Mouse (Mus musculus): Measurements from ENCODE around the gene Nr3c2.

The Nr3c2 gene

DNA sequence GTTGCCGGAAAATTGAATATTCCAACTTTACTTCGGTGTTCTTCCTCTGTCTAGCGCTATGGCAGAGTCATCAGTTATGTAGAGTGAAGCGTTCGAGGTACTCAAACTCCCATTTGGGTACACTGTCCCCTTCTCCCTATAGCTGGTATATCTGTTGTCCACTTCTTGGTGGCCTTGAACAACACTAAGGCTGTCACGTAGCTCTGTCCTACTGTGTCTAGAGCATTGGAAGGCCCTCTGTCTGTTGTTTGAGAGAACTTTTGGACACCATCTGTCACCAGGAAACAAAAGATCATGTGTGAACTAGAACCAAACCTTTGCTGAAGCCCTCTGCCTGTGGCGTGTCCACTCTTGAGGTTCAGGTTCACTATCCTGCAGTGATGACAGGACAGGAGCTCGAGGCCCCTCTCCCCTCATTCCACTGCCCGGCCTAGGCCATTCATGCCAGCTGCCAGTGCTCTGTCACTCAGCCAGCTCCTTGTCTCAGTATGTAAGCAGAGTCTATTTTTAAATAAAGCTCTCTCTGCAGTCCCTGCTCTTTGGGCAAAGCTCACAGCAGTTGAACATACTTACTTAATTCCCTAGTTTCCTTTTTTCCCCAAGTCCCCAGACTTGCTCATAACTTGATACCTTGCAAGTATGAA, 72.6 kb downstream of the Nr3c2 start:
- no peak for DNase-seq (ENCODE audit: low spot score)

GRCm38 (mm10) chr8:76972947-76973552, 73.8 kb downstream of the Nr3c2 start:
- DNase-seq (ENCODE audit: low spot score) = peak; percentile 13

DNA sequence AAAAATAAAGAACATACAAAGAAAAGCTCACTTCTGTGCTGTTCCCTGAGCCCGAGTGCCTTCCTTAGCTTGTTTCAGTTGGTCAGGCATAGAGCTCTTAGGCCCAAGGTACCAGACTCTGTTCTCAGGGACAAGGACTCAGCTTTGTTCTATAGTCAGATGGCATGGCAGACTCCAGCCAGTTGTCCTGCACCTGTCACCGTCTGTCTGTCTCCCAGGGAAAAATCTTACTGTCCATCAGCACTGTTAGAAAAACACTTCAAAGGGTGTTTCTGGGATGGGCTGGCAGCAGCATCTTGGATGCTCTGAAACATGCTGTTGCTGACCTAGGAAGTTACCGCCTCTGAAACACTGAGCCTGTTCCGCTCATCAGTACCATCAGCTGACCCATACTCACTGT, 78.7 kb downstream of the Nr3c2 start:
- no peak for DNase-seq (ENCODE audit: low spot score)

- no peak for DNase-seq (ENCODE audit: low spot score)
These were observed 84.8 kb downstream of the Nr3c2 start for GRCm38 (mm10) chr8:76984082-76984481.

GRCm38 (mm10) chr8:76984851-76985250, 85.6 kb downstream of the Nr3c2 start:
- DNase-seq (ENCODE audit: low spot score) = no peak

GRCm38 (mm10) chr8:76987876-76988275, 88.6 kb downstream of the Nr3c2 start:
- DNase-seq (ENCODE audit: low spot score) = no peak

GRCm38 (mm10) chr8:76998276-76998675, 99.0 kb downstream of the Nr3c2 start:
- no peak for DNase-seq (ENCODE audit: low spot score)

- DNase-seq (ENCODE audit: low spot score) = no peak
These were observed 110.2 kb downstream of the Nr3c2 start for GRCm38 (mm10) chr8:77009425-77009824.

GRCm38 (mm10) chr8:77011985-77012384, 112.7 kb downstream of the Nr3c2 start:
- DNase-seq (ENCODE audit: low spot score) = no peak

DNA sequence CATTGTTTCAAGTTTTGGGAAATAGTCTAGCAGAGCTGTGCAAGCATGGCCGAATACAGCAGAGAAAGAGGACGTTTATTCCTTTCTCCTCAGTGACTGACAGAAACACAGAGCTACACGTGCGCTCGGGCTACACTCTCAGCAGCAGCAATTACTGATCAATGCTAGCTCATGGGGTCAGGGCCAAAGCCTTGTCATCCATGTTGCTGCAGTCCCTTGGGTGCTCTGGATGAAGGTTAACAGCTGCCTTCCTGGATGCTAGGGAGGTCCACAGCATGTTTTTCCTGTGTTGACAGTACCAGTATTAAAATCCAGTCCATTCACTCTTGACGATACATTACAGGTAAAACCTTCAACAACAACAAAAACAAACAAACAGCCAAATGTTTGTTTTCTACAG, 113.4 kb downstream of the Nr3c2 start:
- no peak for DNase-seq (ENCODE audit: low spot score)

DNA sequence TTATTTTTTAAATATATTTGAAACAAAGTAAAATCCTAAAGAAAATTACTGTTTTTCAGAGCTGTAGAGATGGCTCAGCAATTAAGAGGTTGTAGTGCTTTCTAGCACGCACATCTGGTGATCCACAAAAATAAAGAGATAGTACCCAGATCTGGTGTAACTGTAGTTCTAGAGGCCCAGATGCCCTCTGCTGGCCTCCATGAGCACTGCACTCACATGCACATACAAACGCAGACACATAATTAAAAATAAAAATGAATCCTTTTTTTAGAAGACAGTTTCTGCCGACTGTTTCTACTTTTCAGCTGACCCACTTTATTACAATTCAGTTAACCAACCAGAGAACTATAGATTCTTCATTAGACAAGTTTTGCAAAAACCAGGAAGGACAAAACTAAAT, 117.5 kb downstream of the Nr3c2 start:
- DNase-seq (ENCODE audit: low spot score) = no peak

GRCm38 (mm10) chr8:77023837-77024710, 124.8 kb downstream of the Nr3c2 start:
- DNase-seq (ENCODE audit: low spot score) = no peak

DNA sequence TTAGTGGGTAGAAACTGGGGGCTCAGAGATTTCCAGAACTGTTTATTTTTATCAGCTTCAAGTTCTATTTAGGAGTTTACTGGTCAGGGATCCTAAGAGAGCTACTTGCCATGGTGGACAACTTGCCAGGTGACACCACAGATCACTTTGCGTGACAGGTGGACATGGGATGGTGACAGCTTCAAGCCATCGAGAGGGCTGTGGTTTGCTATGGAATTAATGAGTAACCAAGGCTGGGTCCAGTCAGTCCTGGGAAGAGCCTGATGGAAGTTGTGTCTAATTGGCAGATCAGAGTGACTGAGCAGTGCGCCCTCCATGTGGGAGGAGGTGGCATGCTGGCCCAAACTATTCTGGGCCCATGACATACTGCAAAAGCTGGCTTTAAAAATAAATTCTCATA, 132.0 kb downstream of the Nr3c2 start:
- DNase-seq (ENCODE audit: low spot score) = no peak

DNA sequence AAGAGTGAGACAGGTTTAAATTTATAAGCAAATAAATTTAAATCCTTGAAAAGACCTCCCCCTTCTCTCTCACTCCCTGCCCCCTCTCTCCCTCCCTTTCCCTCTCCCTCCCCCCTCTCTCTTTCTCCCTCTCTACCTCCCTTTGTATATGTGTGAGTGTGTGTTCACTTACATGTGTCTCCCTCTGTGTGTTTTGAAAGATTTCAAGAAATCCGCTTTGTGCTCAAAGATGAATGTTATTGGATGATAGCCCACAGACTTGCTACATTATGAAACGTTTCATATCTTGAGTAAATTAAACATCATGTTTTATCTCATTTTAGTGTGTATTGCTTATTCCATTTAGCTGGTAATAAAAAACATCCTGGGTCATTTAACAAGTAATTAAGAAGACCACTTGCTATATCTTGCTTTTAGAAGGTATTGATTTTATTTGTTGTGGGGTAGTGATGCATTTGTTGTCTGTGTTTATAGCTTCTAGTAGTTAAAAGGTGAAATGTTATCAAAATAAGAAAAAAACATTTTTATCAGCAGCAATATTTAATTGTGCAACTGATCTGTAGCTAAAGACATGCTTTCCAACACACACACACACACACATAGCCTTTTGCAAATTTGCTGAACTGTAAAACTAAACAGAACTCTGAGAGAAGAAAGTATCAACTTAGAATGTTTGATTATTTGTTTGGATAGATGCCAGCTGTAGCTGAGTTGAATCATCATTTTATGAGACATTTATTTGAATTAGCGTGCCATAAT, 134.6 kb downstream of the Nr3c2 start:
- no peak for DNase-seq (ENCODE audit: low spot score)

DNA sequence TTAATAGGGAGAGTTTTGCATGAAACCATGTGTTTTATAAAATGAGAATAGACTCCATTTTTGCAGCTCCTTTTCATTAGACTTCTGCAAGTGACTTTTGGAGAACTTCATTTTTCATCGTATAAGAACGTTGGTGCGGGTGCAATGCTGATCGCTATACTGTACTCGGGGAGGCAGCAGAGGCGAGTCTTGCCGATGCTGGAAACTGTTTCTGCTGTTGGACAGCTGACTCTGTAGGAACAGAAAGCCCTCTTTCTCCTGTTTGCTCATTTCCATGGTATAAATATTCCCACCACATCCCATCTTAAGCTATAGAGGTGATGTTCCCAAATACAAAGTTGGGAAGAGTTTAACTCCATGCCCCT, 135.2 kb downstream of the Nr3c2 start:
- DNase-seq (ENCODE audit: low spot score) = no peak

DNA sequence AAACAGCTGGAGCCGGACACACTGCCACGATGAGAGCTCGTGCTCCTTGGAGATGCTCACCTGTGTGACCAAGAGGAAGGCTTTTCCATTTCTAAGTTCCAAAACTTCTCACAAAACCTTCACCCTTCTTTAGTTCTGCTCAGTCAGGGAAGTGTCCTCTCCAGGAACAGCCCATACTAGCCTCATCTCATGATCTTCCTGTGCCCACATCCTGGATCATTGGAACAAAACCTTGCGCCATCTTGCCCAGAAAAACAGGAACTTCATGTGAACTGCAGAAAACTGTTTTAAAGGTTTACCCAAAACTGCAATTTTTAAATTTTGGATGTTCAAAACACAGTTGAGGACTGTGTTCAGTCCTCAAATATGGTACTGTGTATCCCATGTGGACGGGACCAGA, 142.0 kb downstream of the Nr3c2 start:
- no peak for DNase-seq (ENCODE audit: low spot score)

GRCm38 (mm10) chr8:77044849-77045248, 145.6 kb downstream of the Nr3c2 start:
- DNase-seq (ENCODE audit: low spot score) = no peak

DNA sequence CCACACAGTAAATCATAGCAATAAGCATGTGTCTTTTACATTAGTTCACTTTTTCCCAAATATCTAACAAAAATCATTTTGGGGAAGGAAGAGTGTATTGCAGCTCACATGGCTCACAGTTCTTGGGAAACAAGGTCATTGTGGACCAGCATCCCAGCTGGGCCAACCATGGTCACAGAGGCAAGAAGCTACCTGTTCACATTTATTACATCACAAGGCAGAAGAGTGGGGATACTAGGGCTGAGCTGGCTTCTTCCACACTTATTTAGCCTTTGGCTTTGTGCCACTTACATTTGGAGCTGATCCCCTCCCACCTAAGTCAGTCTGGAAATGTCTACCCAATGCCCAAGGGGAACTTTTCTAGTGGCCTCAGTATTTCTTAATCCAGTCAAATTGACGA, 146.5 kb downstream of the Nr3c2 start:
- no peak for DNase-seq (ENCODE audit: low spot score)

DNA sequence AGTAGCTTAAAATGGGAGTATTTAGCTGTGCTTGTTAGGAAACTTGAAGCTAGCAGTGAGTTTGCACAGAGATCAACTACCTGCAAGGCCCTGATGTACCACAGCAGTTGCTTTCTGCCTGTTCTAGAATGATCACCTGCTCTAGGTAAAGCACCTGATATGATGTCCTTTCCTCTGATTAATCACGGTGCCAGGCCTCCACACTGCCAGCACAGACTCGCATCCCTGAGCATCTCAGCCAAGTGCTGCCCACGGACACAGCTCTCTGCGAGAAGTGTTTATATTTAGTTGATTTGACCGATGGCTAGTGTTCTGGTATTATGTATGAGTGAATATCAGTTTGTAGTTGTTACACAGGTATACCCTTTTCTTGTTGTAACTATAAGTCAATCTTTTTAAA, 147.0 kb downstream of the Nr3c2 start:
- DNase-seq (ENCODE audit: low spot score) = no peak

DNA sequence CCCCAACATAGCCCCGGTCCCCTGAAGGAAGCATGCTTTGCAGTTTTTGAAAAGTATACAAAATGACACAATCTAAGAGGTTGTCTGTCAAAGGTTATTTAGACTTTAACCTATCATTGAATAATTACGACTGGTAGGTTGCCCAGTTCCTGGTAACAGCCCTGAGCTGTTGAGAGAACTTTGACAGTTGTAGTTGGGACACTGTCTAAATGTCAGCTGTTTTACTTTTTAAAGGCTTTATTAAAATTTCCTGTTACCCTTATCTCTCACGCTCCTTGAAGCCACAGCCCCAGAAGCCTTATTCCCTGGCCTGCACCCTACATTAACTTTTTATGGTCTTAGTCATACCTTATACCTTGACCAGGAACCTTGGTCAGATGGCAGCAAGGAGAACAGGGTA, 147.5 kb downstream of the Nr3c2 start:
- DNase-seq (ENCODE audit: low spot score) = no peak

- DNase-seq (ENCODE audit: low spot score) = no peak
These were observed 152.4 kb downstream of the Nr3c2 start for GRCm38 (mm10) chr8:77051399-77052275.

Data from ovary, postnatal 10 days (tissue).